Mouse (Mus musculus) right cerebral cortex, postnatal 36 days (tissue): Measurements from ENCODE around the gene Cptp.

ENCODE experiments used
- DNase-seq, 2 experiments: peaks; one replicate each; pipeline ENCODE4 v3.0.0; 2022; ENCODE audit warnings: low spot score in 2 of 2, mixed read lengths in 1 of 2

Gene Cptp

DNA sequence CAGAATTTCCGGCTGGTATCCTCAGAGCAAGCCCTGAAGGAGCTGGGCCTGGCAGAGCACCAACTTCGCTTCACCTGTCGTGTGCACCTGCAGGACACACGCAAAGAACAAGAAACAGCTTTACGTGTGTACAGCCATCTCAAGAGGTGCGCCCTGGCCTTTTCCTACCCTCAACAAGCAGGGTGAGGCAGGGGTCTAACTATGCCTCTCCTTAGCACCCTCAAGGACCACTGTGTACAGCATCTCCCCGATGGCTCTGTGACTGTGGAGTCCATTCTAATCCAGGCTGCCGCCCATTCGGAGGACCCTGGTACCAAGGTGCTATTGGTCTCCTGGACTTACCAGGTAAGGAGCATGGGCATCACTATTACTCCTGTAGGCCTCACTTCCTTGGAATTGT, 18.9 kb upstream of the Cptp start:
- DNase-seq = no peak

DNA sequence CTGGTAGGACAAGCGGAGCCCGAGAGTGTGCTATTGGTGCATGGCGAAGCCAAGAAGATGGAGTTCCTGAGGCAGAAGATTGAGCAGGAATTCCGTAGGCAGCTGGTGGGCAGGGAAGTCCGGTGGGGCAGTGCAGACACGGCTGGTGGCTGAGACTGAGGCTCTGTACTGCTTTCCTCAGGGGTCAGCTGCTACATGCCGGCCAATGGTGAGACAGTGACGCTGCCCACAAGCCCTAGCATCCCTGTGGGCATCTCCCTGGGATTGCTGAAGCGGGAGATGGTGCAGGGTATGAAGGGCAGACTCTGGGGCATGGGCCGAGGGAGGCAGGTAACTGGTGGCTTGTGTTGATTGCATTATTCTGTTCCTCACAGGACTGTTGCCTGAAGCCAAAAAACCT, 18.4 kb upstream of the Cptp start:
- DNase-seq = no peak

- no peak for DNase-seq
Observed at GRCm38 (mm10) chr4:155886330-155886729, 17.1 kb upstream of the Cptp start.

DNA sequence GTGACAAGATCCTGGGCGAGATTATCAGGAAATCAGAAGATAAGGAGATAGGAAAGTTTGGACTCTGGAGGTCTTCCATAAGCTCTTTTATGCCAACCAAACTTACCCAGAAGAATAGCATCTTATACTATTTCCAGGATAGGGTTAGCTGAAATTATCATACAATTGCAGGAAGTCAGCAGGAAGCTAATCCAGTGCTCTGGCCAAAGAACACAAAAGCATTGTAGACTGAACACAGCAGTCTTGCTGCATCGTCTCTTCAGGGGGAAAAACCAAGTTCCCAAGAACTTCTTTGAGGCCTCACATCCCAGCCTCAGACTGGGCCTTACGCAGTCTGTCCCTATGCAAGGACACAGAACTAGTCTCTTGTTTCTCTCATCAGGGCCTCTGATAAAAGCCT, 14.3 kb upstream of the Cptp start:
- no peak for DNase-seq

GRCm38 (mm10) chr4:155871404-155871803, 2.2 kb upstream of the Cptp start:
- no peak for DNase-seq

- DNase-seq = no peak
Observed at GRCm38 (mm10) chr4:155868614-155869298, 484 bp downstream of the Cptp start.

- DNase-seq = no peak
Observed at GRCm38 (mm10) chr4:155863001-155863400, 6.2 kb downstream of the Cptp start, which contains the start of gene Tas1r3. TSS of gene Tas1r3 (minus strand) at chr4:155863362.

DNA sequence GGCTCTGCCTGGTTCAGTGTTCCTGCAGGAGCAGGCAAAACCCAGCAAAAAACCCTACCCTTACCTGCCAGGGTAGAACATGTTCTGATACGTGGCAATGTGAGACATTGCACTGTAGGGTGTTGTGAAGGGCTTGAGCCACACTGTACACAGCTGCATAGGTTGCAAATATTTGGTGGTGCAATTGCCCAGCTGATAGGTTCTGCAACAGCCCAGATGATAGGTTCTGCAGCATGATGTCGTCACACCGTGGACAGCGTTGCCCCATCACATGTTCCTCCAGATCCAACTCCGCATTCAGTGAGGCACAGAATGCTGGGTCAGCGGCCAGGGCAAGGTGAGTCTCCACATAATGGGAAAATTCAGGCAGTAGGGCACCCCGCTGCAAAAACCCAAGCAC, 7.5 kb downstream of the Cptp start:
- no peak for DNase-seq

GRCm38 (mm10) chr4:155859318-155859717, 9.9 kb downstream of the Cptp start:
- DNase-seq = no peak

DNA sequence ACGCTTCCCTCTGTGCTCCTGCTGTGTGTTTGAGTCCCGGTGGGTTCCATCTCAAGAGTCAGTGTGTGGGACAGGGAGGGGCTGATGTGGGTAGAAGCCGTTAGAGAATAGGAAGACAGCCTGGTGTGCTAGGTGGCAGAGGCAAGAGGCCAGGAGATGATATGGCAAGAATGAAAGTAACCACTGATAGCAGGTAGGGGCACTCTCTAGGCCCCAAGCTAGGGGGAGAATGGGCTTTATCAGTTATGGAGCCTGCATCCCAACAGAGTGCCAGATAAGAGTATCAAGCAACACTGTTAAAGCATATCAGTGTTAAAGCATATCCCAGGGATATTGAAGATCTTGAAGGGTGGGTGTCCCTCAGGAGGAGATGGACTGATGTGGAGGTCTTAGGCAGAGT, 12.4 kb downstream of the Cptp start:
- DNase-seq = no peak

DNA sequence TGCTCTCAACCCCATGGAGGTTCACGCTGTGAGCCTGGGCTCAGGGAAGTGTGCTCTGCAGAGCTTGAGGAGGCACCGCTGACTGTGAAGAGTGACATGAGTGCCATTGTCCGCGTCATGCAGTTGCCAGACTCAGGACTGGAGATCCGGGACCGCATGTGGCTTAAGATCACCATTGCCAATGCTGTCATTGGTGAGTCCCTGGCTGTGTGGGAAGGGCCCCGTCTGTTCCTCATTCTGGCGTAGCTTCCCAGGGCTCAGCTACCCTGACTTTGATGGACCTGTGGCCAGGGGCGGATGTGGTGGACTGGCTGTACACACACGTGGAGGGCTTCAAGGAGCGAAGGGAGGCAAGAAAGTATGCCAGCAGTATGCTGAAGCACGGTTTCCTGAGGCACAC, 13.2 kb downstream of the Cptp start:
- DNase-seq = no peak

DNA sequence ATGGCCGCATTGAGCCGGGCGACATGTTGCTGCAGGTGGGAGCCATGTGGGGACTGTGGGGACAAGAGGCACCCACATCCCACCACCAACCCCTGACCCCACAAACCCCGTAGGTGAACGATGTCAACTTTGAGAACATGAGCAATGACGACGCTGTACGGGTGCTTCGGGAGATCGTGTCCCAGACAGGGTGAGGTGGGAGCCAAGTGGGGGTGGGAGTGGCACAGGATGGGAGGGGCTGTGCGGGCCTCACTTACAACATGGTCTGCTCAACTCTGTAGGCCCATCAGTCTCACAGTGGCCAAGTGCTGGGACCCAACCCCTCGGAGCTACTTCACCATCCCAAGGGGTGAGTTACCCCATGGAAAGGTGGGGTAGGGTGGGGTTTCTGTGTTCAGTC, 14.2 kb downstream of the Cptp start:
- DNase-seq = no peak

DNA sequence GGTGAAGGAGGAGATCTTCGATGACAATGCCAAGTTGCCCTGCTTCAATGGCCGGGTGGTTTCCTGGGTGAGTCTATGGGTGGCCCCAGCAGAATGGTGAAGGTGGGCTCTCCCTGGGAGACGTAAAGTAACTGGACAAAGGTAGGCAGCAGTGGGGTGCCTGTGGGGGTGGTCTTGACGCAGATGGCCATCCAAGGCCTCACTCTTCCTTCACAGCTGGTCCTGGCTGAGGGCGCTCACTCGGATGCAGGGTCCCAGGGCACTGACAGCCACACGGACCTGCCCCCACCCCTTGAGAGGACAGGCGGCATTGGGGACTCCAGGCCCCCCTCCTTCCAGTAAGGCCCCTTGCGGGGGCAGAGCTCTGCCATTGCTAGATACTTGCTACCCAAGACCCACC, 15.8 kb downstream of the Cptp start:
- DNase-seq = no peak

DNA sequence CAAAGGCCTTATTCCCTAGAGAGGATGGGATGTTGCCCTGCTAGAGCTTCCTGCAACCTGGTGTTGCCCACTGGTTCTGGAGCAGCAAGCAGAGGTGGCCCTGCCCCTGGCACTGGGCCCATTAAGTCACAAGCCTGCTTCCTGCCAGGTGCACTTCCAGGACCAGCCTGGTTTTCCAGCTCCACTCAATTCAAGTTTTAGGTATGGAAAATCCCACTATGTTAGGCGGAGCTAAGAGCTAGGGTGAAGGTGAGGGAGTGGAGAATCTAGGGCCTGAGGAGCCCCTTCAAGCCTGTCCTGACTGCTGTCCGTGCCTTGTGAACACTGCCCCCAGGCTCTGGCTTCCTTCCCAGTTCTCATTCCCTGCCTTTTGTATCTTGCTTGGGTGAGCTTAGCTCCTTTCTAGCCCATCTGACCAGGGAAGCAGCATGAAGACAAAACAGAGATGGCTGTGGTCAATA, 17.3 kb downstream of the Cptp start:
- no peak for DNase-seq

GRCm38 (mm10) chr4:155851368-155851767, 17.9 kb downstream of the Cptp start:
- no peak for DNase-seq

DNA sequence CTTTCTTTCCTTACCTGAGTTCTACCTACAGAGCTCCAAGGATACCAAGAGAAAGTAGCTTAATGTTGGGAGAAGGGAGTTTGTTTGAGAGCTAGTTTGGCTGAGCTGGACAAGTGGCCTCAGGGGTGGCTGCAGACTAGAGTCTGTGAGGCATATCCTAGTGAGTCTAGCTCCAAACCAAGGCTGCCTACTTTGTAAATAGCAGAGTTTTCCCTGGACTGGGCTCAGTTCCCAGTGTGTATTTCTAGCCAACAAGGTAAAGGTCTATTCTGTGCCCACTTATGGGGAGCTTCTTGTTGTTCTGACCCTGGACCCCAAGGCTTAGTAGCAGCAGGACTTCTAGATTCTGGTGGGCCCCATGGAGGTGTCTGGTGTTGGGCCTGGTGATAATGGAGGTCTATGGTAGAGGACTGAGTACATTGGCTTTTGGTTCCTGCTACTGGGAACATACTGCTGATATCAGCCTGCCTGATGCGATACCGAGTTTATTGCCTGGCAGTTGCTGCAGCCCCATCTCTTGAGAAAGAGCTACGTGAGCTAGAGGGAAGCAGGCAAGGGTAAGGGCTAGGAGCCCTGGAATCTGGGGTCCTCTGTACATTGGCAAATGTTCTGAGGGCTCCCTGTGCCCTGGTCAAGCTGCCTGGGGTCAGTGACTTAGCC, 19.3 kb downstream of the Cptp start:
- no peak for DNase-seq

DNA sequence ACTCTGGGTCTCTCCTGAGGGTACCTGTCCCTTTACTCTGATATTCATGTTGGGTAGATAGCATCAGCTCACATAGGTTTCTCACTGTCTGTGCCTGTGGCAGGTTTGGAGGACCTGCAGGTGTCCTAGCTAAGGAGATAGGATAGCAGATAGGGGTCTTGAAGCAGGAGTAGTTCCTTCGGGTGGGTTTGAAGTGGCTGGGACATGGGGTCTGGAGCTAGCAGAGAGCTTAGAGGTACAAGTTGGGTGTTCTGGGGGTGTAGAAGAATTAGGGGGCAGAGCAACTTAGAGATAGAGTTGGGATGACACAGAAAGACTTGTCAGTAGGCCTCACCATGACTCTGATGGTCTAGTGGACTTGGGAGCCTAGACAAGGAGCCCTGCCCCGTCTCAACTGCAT, 19.8 kb downstream of the Cptp start:
- no peak for DNase-seq

DNA sequence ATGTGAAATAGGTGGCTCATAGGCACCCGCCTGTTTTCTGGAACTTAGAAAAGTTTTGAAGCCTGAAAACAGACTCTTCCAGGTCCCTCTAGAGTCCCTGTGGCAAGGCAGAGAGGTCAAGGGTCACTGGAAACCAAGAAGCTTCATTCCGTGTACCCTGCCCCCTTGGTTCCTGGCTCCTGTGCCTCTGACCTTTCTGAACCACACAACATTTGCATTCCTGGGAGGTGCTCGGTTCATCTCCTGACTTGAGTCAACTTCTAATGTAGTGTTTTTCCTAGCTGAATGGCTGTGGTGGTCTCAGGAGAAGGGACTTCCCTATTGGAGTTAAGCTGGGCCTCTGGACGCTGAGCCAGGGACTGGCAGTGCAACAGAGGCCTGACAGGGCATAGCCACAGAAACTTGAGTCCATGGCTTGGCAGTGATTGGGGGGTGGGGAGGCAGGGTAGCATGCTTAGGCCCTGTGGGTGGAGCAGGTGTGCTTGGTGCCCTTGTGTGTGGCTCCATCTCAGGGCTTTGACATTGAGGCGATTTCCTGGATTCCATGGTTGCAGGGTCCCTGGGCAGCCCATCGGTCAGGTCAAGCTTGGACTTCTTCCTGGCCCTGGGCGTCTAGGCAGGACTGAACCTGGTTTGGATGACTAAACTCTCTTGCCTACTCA, 20.7 kb downstream of the Cptp start:
- no peak for DNase-seq

DNA sequence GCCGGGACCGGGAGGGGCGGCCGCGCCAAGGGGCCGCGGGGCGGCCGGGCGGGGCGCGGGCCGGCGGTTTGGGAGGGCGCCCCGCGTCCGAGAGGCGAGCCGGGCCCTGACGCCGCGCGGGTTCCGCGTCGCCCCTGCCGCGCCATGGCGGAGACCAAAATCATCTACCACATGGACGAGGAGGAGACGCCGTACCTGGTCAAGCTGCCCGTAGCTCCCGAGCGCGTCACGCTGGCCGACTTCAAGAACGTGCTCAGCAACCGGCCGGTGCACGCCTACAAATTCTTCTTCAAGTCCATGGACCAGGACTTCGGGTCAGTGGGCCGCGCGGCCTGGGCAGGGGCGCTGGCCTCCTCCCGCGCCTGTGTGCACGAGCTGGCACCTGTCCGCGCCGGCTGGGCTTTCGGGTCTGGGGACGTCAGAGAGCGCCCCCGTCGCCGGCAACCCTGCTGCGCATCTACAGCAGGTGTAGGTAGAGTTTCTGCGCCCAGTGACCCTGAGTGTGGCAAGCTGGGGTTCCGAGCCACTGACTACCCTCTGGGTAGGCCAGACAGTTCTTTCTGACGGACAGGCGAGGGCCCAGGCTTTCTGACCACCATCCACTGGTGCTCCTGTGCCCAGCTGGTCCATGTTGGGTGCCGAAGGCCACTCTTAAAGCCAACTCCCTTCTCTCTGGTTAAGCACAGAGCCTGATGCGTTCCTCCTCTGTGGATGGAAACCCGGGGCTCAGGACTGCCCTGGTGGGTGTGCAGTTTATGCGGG, 21.5 kb downstream of the Cptp start:
- DNase-seq = no peak

DNA sequence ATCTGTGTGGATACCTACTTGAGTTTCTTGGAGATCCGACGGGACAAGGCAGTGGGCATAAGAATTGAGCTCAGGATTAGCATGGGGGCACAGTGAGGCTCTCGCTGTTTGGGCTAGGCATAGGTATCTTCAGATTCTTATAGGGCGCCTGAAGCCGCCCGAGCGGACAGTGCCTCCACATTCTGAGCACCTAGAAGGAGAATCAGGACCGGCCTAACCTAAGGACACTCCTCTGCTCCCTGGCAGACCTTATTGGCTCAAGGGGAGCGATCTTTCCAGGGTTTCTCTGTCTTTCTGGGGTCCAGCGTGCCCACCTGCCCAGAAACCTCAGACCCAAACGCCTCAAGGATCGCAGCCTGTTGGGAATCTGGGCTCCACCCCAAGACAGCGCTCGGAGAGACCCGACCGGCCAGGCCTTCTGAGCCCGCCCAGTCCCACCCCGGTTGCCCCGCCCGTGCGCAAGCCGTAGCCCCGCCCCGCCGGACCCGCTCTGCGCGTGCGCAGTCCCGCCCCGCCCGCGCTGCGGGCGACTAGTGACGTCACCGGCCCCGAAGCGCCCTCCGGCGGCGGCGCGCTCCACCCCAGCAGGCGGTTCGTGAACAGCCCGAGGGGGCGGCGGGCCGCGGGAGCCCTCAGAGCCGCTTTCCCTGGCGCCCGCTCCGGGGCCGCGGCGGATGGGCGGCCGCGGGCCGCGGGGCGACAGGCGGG, 22.2 kb downstream of the Cptp start, which contains the start of gene Dvl1:
Gene Dvl1, plus strand, starts transcription at position 532 of the 708 bp plus-strand sequence.
- DNase-seq = peak; percentile 82 to 83

GRCm38 (mm10) chr4:155843231-155843630, 26.0 kb downstream of the Cptp start:
- no peak for DNase-seq
